Mouse (Mus musculus) MEL (cell line): Measurements from ENCODE around the gene Slc13a3. TPM values are rescaled to one million over a fixed set of nuclear protein-coding genes. Genes with fewer than 3 reads are reported as not detected.

ENCODE experiments used
- DNase-seq: peaks from one replicate; pipeline ENCODE4 v3.0.0; 2011; ENCODE audit warnings: low read depth, low spot score
- H3K27ac ChIP-seq: 2 replicates; pipeline ENCODE4 v1.5.1; 2012; ENCODE audit warnings: low read depth, mild to moderate bottlenecking, control low read depth, low read length, moderate library complexity; ENCODE audit not compliant: control insufficient read depth
- H3K27me3 ChIP-seq, 2 experiments: fragments of 150-350 bp in 1 of 2; sonication (generic) in 1 of 2; 2 replicates each; pipeline ENCODE4 v1.6.1; 2012; ENCODE audit warnings: low read length in 2 of 2, mild to moderate bottlenecking in 2 of 2, improper control_type of control experiment in 1 of 2, moderate library complexity in 1 of 2; ENCODE audit not compliant: insufficient read depth in 2 of 2, control insufficient read depth in 1 of 2
- H3K36me3 ChIP-seq, 2 experiments: 2 replicates each; pipeline ENCODE4 v1.6.1; 2012 to 2014; ENCODE audit warnings: low read length in 2 of 2, improper control_type of control experiment in 1 of 2, inconsistent platforms in 1 of 2, mild to moderate bottlenecking in 1 of 2; ENCODE audit not compliant: insufficient read depth in 2 of 2, control insufficient read depth in 1 of 2
- H3K4me1 ChIP-seq, 2 experiments: fragments of 150-350 bp in 1 of 2; sonication (generic) in 1 of 2; 2 replicates each; pipeline ENCODE4 v1.6.1; 2012; ENCODE audit warnings: low read length in 2 of 2, improper control_type of control experiment in 1 of 2, mild to moderate bottlenecking in 1 of 2; ENCODE audit not compliant: insufficient read depth in 2 of 2, control insufficient read depth in 1 of 2
- H3K4me3 ChIP-seq, 2 experiments: fragments of 150-350 bp in 1 of 2; sonication (generic) in 1 of 2; 2 replicates each; pipeline ENCODE4 v1.5.1; 2012; ENCODE audit warnings: low read depth in 2 of 2, low read length in 2 of 2, mild to moderate bottlenecking in 2 of 2, moderate library complexity in 2 of 2, control low read depth in 1 of 2, improper control_type of control experiment in 1 of 2; ENCODE audit not compliant: control insufficient read depth in 1 of 2, insufficient read depth in 1 of 2
- H3K79me2 ChIP-seq: 2 replicates; pipeline ENCODE4 v1.6.1; 2012; ENCODE audit warnings: mild to moderate bottlenecking, low read length, moderate library complexity; ENCODE audit not compliant: control insufficient read depth, poor library complexity, insufficient read depth
- H3K9ac ChIP-seq: 2 replicates; pipeline ENCODE4 v1.6.1; 2012; ENCODE audit warnings: low read depth, mild to moderate bottlenecking, control low read depth, low read length, moderate library complexity; ENCODE audit not compliant: control insufficient read depth, poor library complexity, severe bottlenecking
- H3K9me3 ChIP-seq: fragments of 150-350 bp; sonication (generic); replicated peaks from 2 replicates; pipeline ENCODE4 v1.6.1; 2012; ENCODE audit warnings: mild to moderate bottlenecking, low read length, improper control_type of control experiment, moderate library complexity; ENCODE audit not compliant: insufficient read depth
- BHLHE40 ChIP-seq: IDR thresholded peaks from 2 replicates; pipeline ENCODE4 v1.6.1; 2012; ENCODE audit warnings: low read depth, mild to moderate bottlenecking, inconsistent platforms, low read length, improper control_type of control experiment, borderline replicate concordance
- CHD1 ChIP-seq: IDR thresholded peaks from 2 replicates; pipeline ENCODE4 v1.6.1; 2012; ENCODE audit warnings: low read depth, mild to moderate bottlenecking, inconsistent platforms, low read length, improper control_type of control experiment
- E2F4 ChIP-seq: IDR thresholded peaks from 2 replicates; pipeline ENCODE4 v1.6.1; 2011; ENCODE audit warnings: low read depth, low read length, improper control_type of control experiment, borderline replicate concordance
- GABPA ChIP-seq: IDR thresholded peaks from 2 replicates; pipeline ENCODE4 v1.6.1; 2012; ENCODE audit warnings: low read depth, mild to moderate bottlenecking, inconsistent platforms, low read length, improper control_type of control experiment, moderate library complexity
- GATA1 ChIP-seq: IDR thresholded peaks from 2 replicates; pipeline ENCODE4 v1.6.1; 2011; ENCODE audit warnings: low read depth, low read length, improper control_type of control experiment
- HCFC1 ChIP-seq: IDR thresholded peaks from 2 replicates; pipeline ENCODE4 v1.6.1; 2012; ENCODE audit warnings: low read depth, mild to moderate bottlenecking, inconsistent platforms, low read length, improper control_type of control experiment, moderate library complexity
- JUND ChIP-seq: IDR thresholded peaks from 2 replicates; pipeline ENCODE4 v1.6.1; 2011; ENCODE audit warnings: low read depth, mild to moderate bottlenecking, improper control_type of control experiment, low read length
- MAFK ChIP-seq: IDR thresholded peaks from 2 replicates; pipeline ENCODE4 v1.6.1; 2011; ENCODE audit warnings: low read depth, mild to moderate bottlenecking, low read length, improper control_type of control experiment, borderline replicate concordance
- MAX ChIP-seq: IDR thresholded peaks from 2 replicates; pipeline ENCODE4 v1.6.1; 2011; ENCODE audit warnings: low read length, improper control_type of control experiment
- MAZ ChIP-seq: IDR thresholded peaks from 2 replicates; pipeline ENCODE4 v1.6.1; 2012; ENCODE audit warnings: low read depth, mild to moderate bottlenecking, inconsistent platforms, low read length, improper control_type of control experiment
- MEF2A ChIP-seq: IDR thresholded peaks from 2 replicates; pipeline ENCODE4 v1.6.1; 2014; ENCODE audit warnings: low read depth, mild to moderate bottlenecking, inconsistent platforms, low read length, improper control_type of control experiment; ENCODE audit not compliant: poor library complexity, insufficient replicate concordance, severe bottlenecking; ENCODE audit errors: extremely low read depth
- MYB ChIP-seq: IDR thresholded peaks from 2 replicates; pipeline ENCODE4 v1.6.1; 2011; ENCODE audit warnings: mild to moderate bottlenecking, low read depth, low read length, improper control_type of control experiment
- MYC ChIP-seq: IDR thresholded peaks from 2 replicates; pipeline ENCODE4 v1.6.1; 2011; ENCODE audit warnings: low read depth, mild to moderate bottlenecking, low read length, improper control_type of control experiment, moderate library complexity
- NELFE ChIP-seq: IDR thresholded peaks from 2 replicates; pipeline ENCODE4 v1.6.1; 2011; ENCODE audit warnings: low read depth, low read length, improper control_type of control experiment
- NRF1 ChIP-seq: IDR thresholded peaks from 2 replicates; pipeline ENCODE4 v1.6.1; 2014; ENCODE audit warnings: low read depth, mild to moderate bottlenecking, inconsistent platforms, low read length, improper control_type of control experiment, moderate library complexity; ENCODE audit not compliant: poor library complexity, insufficient read depth, severe bottlenecking
- POLR2AphosphoS2 ChIP-seq: IDR thresholded peaks from 2 replicates; pipeline ENCODE4 v1.6.1; 2011; ENCODE audit warnings: low read length, improper control_type of control experiment
- POLR2AphosphoS5 ChIP-seq: IDR thresholded peaks from 2 replicates; pipeline ENCODE4 v1.6.1; 2012; ENCODE audit warnings: low read depth, borderline replicate concordance, mild to moderate bottlenecking, inconsistent platforms, low read length, moderate library complexity, mixed read lengths
- RAD21 ChIP-seq: IDR thresholded peaks from 2 replicates; pipeline ENCODE4 v1.6.1; 2011; ENCODE audit warnings: mild to moderate bottlenecking, low read depth, low read length, improper control_type of control experiment
- TAL1 ChIP-seq: IDR thresholded peaks from 2 replicates; pipeline ENCODE4 v1.6.1; 2012; ENCODE audit warnings: mild to moderate bottlenecking, inconsistent platforms, low read length, moderate library complexity, mixed read lengths
- TBP ChIP-seq: IDR thresholded peaks from 2 replicates; pipeline ENCODE4 v1.8.0; 2011; ENCODE audit warnings: low read depth, low read length, improper control_type of control experiment
- UBTF ChIP-seq: IDR thresholded peaks from 2 replicates; pipeline ENCODE4 v1.6.1; 2012; ENCODE audit warnings: low read depth, mild to moderate bottlenecking, inconsistent platforms, low read length, improper control_type of control experiment, moderate library complexity, borderline replicate concordance; ENCODE audit not compliant: insufficient read depth
- USF1 ChIP-seq: IDR thresholded peaks from 2 replicates; pipeline ENCODE4 v1.6.1; 2014; ENCODE audit warnings: low read depth, mild to moderate bottlenecking, inconsistent platforms, low read length, improper control_type of control experiment, moderate library complexity
- ZC3H11A ChIP-seq: IDR thresholded peaks from 2 replicates; pipeline ENCODE4 v1.6.1; 2012; ENCODE audit warnings: low read depth, mild to moderate bottlenecking, inconsistent platforms, low read length, improper control_type of control experiment
- ZKSCAN1 ChIP-seq: IDR thresholded peaks from 2 replicates; pipeline ENCODE4 v1.6.1; 2012; ENCODE audit warnings: low read depth, mild to moderate bottlenecking, inconsistent platforms, low read length, improper control_type of control experiment, moderate library complexity
- polyA plus RNA-seq, 2 experiments: library from polyadenylated mRNA; stranded (reverse) in 1 of 2; unstranded in 1 of 2; fragments of >175 nt in 1 of 2; fragments of >200 nt in 1 of 2; gene quantifications; 2 replicates each; pipeline versions ENCODE4 v1.2.1 to v1.2.4; 2012; ENCODE audit warnings: low replicate concordance in 2 of 2, low read depth in 1 of 2; ENCODE audit not compliant: insufficient read length in 2 of 2, insufficient read depth in 1 of 2, missing spikeins in 1 of 2
- total RNA-seq: library from RNA; depleted of rRNA; stranded (reverse); fragments of 300-350 nt; gene quantifications from 2 replicates; pipeline ENCODE4 v1.2.3, GENCODE M21; 2012

The Slc13a3 gene
- total and polyA plus RNA-seq, 3 experiments = not detected

DNA sequence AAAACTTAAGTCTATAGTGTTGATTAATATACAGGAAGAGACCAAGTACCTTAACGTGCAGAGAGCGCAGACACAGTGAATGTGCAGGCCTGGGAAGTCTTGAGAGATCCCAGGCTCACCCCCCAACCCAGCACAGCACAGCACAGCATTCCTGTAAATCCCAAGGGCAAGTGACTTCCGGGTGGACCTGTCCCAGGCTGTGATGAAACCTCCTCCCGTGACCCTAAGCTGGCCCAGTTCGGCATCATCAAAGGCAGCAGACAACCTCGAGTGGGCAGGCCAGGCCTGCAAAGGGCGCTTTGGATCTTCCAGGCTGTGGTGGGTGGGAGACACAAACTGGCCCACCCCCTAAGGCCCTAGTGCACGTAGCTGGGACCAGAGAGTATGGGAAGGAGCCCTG lies 9.0 kb upstream of the Slc13a3 start:
- no peak for TF ChIP-seq MYB
- TF ChIP-seq RAD21 = no peak
- TF ChIP-seq MEF2A = no peak
- no peak for TF ChIP-seq MAZ
- TF ChIP-seq TBP = no peak
- no peak for TF ChIP-seq POLR2AphosphoS2
- no peak for TF ChIP-seq NRF1
- TF ChIP-seq ZC3H11A = no peak
- TF ChIP-seq TAL1 = no peak
- TF ChIP-seq MAFK = no peak
- TF ChIP-seq JUND = no peak
- no peak for TF ChIP-seq UBTF
- TF ChIP-seq GABPA = no peak
- no peak for TF ChIP-seq E2F4
- TF ChIP-seq GATA1 = no peak
- no peak for TF ChIP-seq POLR2AphosphoS5
- TF ChIP-seq HCFC1 = no peak
- no peak for TF ChIP-seq USF1
- TF ChIP-seq NELFE = no peak
- Histone ChIP-seq H3K9ac (no peak overlapping the region), H3K27ac (no peak overlapping the region), H3K4me3 (no peak overlapping the region), H3K79me2 (no peaks in the 10 kb centered on the region), H3K4me1 (no peaks in the 10 kb centered on the region), H3K27me3 (no peaks in the 10 kb centered on the region), H3K36me3 (no peaks in the 10 kb centered on the region), H3K9me3 (no peaks in the 10 kb centered on the region)
- no peak for DNase-seq

DNA sequence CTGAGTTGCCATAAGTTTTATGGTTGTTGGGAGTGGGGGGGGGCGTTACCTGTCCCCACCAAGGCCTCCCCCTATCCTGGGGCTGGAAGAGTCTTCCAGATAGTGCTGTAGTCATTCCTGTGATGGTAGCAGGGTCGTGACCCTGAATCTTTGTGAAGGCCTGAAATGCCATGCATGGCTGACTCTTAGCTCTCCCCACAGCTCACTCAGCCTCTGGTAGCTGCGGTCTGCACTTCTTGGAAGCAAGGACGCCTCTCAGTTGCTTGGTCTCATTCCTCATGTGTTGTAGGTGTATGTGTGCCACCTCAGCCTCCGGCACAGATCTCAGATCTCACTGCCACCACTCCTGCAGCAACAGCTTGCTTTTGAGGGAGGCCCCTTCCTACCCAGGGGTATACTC lies 2.8 kb upstream of the Slc13a3 start:
- H3K27ac ChIP-seq = no peak overlapping the region
- H3K4me3 ChIP-seq = no peak overlapping the region
- DNase-seq = no peak
- H3K9ac ChIP-seq = no peak overlapping the region
- H3K4me1 ChIP-seq = no peaks in the 10 kb centered on the region
- TF ChIP-seq TAL1 (no peak), HCFC1 (no peak), CHD1 (no peak), BHLHE40 (no peak), MAX (no peak), MYC (no peak), ZKSCAN1 (no peak)
- H3K9me3 ChIP-seq = no peaks in the 10 kb centered on the region
- no peaks in the 10 kb centered on the region for H3K36me3 ChIP-seq
- H3K27me3 ChIP-seq = no peaks in the 10 kb centered on the region
- no peaks in the 10 kb centered on the region for H3K79me2 ChIP-seq
